Mouse (Mus musculus) CH12.LX (cell line): Measurements from ENCODE around the gene Xpa.

ENCODE experiments used
- BHLHE40 ChIP-seq: IDR thresholded peaks from 2 replicates; pipeline ENCODE4 v1.6.1; 2011; ENCODE audit warnings: mild to moderate bottlenecking, low read depth, low read length, improper control_type of control experiment
- CTCF ChIP-seq, 2 experiments: IDR thresholded peaks in 1 of 2; conservative IDR thresholded peaks in 1 of 2; 2 replicates each; pipeline ENCODE4 v1.5.1; 2011 to 2012; ENCODE audit warnings: low read depth in 2 of 2, low read length in 2 of 2, improper control_type of control experiment in 1 of 2, inconsistent platforms in 1 of 2, mild to moderate bottlenecking in 1 of 2, moderate library complexity in 1 of 2
- GABPA ChIP-seq: IDR thresholded peaks from 2 replicates; pipeline ENCODE4 v1.6.1; 2012; ENCODE audit warnings: low read depth, low read length, improper control_type of control experiment, inconsistent platforms; ENCODE audit not compliant: insufficient replicate concordance
- HCFC1 ChIP-seq: IDR thresholded peaks from 2 replicates; pipeline ENCODE4 v1.6.1; 2012; ENCODE audit warnings: low read depth, mild to moderate bottlenecking, inconsistent platforms, low read length, improper control_type of control experiment
- IRF4 ChIP-seq: IDR thresholded peaks from 2 replicates; pipeline ENCODE4 v1.6.1; 2014; ENCODE audit warnings: low read depth, mild to moderate bottlenecking, inconsistent platforms, low read length, improper control_type of control experiment
- JUND ChIP-seq: conservative IDR thresholded peaks from 2 replicates; pipeline ENCODE4 v1.6.1; 2011; ENCODE audit warnings: low read depth, low read length, improper control_type of control experiment
- POLR2A ChIP-seq: IDR thresholded peaks from 2 replicates; pipeline ENCODE4 v1.6.1; 2011; ENCODE audit warnings: low read depth, mild to moderate bottlenecking, improper control_type of control experiment, low read length
- POLR2AphosphoS2 ChIP-seq: IDR thresholded peaks from 2 replicates; pipeline ENCODE4 v1.6.1; 2011; ENCODE audit warnings: low read depth, low read length, improper control_type of control experiment
- RCOR1 ChIP-seq: conservative IDR thresholded peaks from 2 replicates; pipeline ENCODE4 v1.6.1; 2012; ENCODE audit warnings: low read depth, mild to moderate bottlenecking, inconsistent platforms, low read length, improper control_type of control experiment
- SIN3A ChIP-seq: IDR thresholded peaks from 2 replicates; pipeline ENCODE4 v1.6.1; 2012; ENCODE audit warnings: low read length, improper control_type of control experiment, inconsistent platforms

GRCm38 (mm10) chr4:46182181-46182580 is 13.9 kb downstream of the Xpa start:
- TF ChIP-seq CTCF (conservative IDR thresholded peaks at IDR 0.05 in 1 of 2, IDR thresholded peaks at IDR 0.05 in 1 of 2; ENCODE audit: low read depth in 2 of 2, low read length in 2 of 2) (no peak), JUND (no peak), POLR2AphosphoS2 (no peak), BHLHE40 (no peak), POLR2A (no peak), IRF4 (no peak), RCOR1 (no peak), HCFC1 (no peak), SIN3A (no peak), GABPA (no peak)
